Mouse (Mus musculus) adrenal gland, adult 8-10 months (tissue): ENCODE measurements at regions not wholly inside any gene's neighbourhood (a gene's known extent, or its start where the extent isn't known, plus 50 kb on each side); places are given as distances from the start of the nearest gene placed in this dataset.
"Not testable (repeated sequence)": the region's sequence is repeated elsewhere in the genome, so short reads cannot be mapped to it uniquely, and the experiment has no call there.

ENCODE experiments used
- DNase-seq: peaks from one replicate; pipeline ENCODE4 v3.0.0; 2022

DNA sequence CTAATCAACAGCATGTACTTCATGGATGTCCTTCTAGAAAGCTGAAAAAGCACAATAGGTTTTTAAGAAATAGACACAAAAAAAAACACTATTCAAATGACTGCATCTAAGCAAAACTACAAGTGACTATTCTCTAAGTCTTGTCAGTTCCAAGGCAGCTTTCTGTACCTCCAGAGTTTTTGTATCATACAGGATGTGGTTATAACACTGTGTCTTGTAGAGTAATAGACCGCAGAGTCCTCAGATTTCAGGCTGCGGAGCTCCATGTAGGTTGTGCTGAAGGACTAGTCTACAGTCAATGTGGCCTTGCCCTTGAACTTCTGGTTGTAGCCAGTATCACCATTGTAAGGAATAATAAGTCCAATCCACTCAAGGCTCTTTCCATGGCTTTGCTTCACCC is 1137.7 kb upstream of the Zfp386 start:
- DNase-seq: not testable (repeated sequence)

DNA sequence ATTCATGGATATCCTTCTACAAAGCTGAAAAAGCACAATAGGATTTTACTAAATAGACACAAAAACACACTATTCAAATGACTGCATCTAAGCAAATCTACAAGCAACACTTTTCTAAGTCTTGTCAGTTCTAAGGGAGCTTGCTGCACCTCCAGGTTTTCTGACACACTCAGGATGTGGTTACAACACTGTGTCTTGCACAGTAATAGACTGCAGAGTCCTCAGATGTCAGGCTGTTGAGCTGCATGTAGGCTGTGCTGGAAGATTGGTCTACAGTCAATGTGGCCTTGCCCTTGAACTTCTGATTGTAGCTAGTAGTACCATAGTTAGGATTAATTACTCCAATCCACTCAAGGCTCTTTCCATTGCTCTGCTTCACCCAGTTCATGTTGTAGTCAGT is 1133.1 kb upstream of the Zfp386 start:
- DNase-seq: not testable (repeated sequence)

DNA sequence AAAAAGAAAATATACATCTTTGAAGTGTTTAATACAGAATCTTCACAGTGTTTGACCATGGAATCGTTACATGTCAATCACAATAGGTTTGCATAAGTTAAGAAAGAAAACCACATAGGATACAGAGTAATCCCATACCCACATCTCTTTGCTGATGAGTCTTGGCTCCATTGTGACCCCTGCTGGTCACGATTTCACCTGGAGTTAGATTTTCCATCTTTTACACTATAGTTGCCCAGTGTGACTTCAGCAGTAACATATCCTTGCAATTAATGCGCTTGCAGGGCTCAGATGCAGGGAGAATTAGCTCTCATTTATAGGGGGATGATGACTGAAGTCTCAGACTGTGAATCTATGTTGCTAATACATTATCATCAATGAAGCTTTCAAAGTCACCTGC is 1119.8 kb upstream of the Zfp386 start:
- no peak for DNase-seq

DNA sequence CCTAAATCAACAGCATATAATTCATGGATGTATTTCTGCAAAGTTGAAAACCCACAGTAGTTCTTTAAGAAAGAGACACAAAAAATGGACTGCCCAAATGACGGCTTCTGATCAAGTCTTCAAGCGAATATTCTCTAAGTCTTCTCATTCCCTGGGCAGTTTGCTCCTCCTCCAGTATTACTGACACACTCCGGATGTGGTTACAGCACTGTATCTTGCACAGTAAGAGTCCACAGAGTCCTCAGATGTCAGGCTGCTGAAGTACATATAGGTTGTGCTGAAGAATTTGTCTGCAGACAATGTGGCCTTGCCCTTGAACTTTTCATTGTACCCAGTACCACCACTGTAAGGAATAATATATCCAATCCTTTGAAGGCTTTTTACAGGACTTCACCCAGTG is 1115.4 kb upstream of the Zfp386 start:
- DNase-seq: no peak

DNA sequence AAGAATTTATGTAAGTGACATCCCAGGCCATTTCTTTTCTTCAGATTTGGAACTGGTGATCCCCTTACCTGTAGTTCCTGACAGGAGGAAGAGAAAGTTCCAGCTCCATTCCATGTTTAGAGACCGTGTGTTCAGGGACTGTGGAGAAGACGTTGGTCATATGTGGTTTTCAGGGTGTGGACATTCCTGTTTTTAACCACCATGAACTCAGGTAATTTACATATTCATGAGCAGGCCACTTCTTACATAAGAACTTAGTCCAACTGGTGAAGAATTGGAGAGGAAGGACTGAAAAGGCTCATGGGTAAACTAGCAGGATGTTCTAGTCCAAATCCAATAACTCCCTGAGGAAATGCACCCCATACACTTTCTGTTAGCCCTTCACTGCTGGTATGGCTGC is 1114.9 kb upstream of the Zfp386 start:
- DNase-seq: no peak

DNA sequence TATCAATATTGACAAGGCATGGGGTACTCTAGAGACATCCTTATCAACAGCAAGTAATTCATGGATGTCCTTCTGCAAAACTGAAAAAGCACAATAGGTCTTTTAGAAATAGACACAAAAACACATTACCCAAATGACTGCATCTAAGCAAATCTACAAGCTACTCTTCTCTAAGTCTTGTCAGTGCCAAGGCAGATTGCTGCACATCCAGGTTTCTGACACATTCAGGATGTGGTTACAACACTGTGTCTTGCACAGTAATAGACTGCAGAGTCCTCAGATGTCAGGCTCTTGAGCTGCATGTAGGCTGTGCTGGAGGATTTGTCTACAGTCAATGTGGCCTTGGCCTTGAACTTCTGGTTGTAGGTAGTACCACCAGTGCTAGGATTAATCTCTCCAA is 1110.7 kb upstream of the Zfp386 start:
- not testable (repeated sequence) for DNase-seq

DNA sequence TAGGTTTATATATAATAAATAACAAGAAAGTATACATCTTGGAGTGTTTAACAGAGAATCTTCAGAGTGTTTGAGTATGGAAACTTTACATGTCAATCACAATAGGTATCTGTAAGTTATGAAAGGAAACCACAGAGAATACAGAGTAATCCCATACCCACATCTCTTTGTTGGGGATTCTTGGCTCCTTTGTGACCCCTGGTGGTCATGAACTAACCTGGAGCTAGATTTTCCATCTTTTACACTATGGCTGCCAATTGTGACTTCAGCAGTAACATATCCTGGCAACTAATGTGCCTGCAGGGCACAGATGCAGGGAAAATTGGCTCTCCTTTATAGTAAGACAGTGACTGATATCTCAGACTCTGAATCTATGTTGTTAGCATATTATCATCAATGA is 1107.9 kb upstream of the Zfp386 start:
- no peak for DNase-seq

DNA sequence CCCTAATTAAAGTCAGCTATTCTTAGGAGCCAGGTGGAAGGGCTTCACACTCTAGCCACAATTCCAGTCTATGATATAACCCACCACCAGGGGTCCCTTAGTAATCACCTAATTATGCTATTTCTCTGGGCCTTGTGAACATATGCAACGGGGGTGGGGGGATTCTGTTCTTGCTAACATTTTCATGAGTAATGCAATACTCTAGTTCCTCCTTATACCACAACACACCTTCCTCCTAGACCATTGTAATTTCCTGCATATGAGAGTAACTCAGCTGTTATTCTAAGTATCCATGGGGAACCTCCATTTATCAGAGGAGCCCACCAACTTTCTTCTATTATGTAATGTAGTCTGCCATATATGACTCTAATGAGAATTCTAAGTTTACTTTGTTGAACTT is 1085.4 kb upstream of the Zfp386 start:
- no peak for DNase-seq

DNA sequence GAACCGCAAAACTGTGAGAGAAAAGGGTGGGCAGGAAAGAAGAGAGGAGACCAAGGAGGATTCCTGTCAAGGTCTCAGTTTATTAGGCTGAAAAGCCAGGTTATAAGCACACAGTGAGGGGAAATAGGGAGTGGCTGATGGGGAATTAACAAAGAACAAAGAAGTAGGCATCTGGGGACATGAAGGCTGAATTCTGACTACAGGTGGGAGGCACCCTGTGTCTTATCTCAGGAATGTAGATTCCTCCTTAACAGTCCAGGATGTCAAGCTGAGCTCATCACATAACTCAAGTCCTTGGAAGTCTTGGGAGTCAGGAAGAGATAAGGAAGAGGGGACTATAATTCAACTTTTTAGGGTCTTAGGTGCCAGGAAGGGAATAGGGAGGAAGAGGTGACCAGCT is 1083.3 kb upstream of the Zfp386 start:
- not testable (repeated sequence) for DNase-seq

DNA sequence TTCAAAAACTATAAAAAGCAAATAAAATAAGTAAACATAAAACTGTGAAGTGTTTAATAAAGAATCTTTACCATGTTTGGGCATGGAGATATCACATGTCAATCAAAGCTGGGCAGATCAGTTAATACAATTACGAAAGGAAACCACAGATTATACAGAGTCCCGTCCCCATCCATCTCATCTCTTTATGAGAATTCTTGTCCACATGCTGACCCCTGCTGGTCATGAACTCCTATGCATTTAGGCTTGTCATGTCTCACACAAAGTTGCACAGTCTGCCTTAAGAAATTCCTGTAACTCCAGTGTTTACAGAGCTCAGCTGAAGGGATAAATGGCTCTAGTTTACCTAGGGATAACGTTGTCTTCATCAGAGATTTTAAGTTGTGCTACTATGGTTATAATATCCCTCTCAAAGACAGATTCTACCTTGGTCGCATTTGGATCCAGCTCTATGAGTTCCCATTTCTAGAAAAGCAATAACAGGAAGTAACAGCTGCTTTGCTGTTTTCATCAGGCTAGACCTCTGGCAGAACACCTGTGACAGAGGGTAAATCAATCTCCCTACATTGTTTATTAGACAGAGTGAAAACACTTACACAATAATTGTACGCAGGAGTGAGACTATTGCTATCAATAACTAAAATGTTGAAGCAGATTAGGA is 1065.9 kb upstream of the Zfp386 start:
- DNase-seq: no peak

DNA sequence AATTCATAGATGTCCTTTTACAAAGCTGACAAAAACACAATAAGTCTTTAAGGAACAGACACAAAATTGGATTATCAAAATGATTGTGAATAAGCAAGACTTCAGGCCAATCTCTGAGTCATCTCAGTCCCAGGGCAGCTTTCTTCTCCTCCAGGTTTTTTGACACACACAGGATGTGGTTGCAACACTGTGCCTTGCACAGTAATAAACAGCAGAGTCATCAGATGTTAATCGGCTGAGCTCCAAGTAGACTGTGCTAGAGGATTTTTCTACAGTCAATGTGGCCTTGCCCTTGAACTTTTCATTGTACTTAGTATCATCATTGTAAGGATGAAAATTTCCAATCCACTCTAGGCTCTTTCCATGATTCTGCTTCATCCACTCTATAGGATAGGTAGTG is 1056.6 kb upstream of the Zfp386 start:
- DNase-seq: peak; percentile 59

DNA sequence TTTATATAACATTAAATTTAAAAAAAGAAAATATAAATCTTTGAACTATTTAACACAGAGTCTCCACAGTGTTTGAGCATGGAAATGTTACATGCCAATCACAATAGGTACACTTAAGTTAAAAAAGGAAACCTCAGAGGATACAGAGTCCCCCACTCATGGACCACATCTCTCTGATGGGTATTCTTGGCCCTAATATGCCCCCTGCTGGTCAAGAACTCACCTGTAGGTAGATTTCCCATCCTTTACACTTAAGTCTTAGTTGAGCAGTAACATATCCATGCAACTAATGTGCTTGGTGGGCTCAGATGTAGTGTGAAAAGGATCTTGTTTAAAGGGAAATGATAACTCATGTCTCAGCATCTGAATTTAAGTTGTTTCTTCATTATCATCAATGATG is 1050.7 kb upstream of the Zfp386 start:
- no peak for DNase-seq

DNA sequence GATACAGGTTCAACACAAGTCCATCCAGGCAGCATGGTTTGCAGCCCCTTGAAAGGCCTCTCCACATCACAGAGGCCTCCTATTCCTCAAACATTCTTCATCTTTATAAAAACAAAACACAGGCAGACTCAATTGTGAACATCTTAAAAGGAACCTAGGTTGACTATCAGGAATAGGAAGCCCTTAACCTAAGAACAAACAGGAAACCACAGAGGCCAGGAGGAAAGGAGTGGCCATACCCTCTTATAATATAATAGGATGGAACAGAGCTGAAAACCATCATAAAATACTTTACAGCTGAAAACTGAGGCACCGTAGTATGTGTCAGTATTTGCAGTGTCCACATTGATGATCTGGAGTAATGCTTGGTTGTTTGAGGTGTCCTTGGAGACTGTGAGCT is 1044.4 kb upstream of the Zfp386 start:
- DNase-seq: no peak

DNA sequence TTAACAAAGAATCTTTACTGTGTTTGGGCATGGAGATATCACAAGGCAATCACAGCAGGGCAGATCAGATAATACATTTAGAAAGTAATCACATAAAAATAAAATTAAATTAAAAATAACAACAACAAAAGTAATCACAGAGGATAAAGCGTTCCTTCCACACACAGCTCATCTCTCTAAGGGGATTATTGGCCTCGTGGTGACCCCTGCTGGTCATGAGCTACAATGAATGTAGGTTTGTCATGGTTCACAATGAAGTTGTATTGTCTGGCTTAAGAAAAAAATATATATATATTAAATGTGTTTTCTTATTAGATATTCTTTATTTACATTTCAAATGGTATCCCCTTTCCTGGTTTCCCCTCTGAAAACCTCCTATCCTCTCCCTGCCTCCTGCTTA is 1039.1 kb upstream of the Zfp386 start:
- no peak for DNase-seq

DNA sequence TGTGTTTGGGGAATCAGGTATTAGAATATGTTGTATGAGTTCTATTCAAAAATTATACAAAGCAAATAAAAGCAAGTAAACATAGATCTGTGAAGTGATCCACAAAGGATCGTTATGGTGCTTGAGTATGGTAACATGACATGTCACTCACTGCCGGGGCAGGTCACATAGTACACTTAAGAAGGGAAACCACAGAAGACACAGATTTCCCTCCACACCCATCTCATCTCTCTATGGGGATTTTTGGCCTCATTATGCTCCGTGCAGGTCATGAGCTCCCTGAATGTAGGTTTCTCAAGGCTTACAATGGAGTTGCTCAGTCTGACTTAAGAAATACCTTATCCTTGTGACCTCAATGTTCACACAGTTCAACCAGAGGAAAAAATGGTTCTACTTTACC is 1034.8 kb upstream of the Zfp386 start:
- no peak for DNase-seq

DNA sequence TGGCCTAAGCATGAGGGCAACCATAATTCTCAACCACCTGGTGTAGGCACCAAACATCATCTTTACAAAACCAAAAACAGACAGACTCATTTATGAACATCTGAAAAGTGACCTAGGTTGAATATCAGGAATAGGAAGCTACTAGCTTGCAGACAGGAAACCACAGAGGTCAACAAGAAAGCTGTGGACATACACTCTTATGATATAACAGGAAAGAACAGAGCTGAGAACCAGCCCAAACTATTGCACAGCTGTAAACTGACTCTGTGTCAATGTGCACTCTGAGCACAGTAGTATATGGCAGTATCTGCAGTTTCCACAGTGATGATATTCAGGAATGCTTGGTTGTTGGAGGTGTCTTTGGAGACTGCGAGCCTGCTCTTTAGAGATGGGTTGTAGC is 1023.8 kb upstream of the Zfp386 start:
- DNase-seq: no peak

DNA sequence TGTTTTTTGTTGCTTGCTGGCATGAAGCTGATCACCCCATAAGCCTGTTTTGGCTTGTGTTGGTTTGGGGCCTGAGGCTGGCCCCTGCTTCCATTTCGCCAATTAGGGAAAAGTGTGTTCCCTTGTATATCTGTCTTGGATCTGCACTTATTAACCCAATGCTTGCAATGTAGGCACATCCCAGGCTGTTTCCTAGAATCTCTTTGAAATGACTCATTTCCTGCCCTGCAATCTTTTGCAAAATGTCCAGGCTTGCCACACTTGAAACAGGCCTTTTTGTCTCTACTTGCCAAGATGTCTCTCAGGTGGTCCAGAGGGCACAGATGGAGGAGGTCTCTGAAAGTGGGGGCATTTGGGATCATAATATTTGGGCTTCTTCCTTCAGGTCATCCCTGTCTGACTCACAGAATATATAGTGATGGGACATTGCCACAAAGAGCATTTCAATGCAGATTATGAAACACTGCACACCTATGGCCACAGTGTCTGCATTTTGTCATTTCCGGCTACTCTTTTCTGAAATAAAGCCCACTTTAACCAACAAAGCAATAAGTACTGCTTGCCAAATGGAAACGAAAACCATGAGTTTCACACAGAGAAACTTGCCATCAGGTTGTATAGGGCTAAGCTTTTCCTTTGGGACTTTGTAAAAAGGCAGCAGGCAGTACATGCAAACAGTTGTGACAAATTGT is 1012.9 kb upstream of the Zfp386 start:
- no peak for DNase-seq

DNA sequence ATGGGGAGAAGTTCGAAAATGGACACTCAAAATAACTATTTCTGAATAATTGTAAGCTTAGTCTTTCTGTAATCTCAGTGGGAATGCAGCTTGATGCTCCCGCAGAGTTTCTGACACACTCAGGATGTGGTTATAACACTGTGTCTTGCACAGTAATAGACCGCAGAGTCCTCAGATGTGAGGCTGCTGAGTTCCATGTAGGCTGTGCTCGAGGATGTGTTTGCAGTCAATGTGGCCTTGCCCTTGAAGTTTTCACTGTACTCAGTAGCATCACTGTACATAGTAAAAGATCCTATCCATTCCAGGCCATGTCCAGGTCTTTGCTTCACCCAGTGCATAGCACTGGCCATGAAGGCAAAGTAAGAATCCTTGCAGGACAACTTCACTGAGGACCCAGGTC is 992.4 kb upstream of the Zfp386 start:
- no peak for DNase-seq

DNA sequence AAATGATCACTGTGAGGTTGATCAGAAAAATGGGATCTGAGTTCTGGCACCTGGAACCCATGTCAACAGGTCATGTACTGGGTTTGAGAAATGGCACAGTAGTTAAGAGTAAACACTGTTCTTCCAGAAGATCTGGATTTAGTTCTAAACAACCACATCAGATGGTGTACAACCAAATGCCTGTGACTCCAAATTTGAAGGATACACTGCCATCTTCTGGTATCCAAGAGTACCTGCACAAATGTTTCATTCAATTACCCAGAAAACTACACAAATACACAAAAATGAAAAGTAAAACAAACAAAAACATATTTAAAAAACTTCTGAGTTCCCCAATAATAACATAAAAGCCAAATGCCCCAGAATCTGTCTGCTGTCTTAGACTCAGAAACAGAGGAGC is 987.6 kb upstream of the Zfp386 start:
- not testable (repeated sequence) for DNase-seq

DNA sequence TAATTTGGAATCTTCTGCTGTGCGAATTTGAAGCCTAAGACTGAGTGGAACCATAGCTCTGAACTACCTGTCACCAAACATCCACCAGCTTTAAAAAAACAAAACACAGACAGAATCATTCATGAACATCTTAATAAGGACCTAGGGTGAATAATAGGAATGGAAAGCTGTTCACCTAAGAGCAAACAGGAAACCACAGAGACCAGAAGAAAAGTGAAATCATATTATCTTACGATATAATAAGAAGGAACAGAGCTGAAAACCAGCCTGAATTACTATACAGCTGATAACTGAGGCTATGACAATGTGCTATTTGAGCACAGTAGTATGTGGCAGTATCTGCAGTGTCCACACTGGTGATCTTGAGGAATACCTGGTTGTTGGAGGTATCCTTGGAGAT is 980.3 kb upstream of the Zfp386 start:
- DNase-seq: no peak

DNA sequence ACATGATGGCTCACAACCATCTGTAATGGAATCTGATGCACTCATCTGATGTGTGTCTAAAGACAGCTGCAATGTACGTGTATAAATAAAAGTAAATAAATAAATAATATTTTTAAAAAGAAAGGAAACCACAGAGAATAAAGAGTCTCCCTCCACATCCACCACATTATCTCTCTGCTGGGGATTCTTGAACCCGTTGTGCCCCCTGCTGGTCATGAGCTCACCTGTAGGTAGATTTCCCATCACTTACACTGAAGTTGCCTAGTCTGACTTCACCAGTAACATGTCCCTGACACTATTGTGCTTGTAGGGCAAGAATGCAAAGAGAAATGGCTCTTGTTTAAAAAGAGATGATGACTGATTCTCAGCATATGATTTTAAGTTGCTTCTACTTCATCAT is 956.1 kb upstream of the Zfp386 start:
- not testable (repeated sequence) for DNase-seq

DNA sequence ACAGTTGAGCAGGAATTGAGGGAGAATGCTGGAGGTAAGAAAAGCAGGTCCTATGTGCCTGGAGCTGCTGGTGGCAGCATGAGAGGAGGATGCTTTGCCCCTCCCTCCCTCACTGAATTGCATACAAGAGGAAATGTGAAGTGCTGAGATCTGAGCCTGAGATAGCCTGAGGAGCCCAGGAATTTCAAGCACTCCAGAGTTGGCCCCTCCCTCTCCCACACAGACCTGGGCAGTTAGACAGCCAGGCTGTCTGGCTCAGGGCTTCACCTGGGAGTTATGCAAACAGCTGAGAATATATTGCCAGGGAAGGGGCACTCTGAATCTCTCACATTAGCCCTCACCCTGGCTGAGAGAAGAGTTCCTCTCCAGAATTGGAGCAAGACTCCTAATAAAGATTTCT is 937.8 kb upstream of the Zfp386 start:
- no peak for DNase-seq

DNA sequence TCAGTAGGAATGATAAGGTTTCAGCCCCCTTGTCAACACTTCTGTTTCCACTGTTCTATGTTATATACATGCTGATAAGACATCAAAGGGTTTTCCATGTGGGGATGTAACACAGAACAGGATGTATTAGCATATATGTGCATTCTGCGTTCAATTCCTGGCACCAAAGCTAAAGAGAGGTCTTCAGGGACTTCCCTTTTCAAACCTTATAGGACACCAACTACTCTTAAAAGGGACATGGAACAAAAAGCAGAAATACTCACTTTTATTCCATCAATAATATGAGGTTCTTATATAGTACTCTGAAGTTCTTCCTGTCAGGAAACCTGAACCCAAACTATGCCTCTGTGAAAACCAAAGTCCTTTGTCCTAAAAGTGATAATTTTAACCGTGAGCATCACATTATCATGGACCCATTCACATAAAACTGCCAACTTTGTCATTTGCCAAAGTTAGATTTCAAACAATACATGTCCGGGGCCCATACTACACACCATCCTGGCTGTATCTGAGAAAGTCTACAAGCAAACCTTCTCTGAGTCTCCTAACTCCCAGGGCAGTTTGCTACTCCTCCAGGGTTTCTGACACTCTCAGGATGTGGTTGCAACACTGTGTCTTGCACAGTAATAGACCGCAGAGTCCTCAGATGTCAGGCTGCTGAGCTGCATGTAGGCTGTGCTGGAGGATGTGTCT is 928.2 kb upstream of the Zfp386 start:
- not testable (repeated sequence) for DNase-seq

DNA sequence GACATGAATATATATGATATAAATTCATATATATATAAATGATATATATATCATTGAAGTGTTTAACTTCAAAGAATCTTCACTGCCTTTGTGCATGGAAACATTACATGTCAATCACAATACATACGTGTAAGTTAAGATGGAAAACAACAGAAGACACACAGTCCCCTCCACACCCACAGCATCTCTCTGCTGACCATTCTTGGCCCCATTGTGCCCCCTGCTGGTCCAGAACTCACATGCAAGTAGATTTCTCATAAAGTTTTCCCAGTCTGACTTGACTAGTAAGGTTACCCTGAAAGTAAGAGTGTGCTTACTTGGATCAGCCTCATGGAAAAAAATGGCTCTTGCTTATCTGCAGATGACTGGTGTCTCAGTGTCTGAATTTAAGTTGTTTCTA is 926.3 kb upstream of the Zfp386 start:
- DNase-seq: no peak
